Mouse (Mus musculus) kidney, embryonic 14.5 days (tissue): ENCODE results near the gene Terb2. TPM values are rescaled to one million over a fixed set of nuclear protein-coding genes. Genes with fewer than 3 reads are reported as not detected.

Experiments
- ATAC-seq: fragments of 200-750 bp; cut with Nextera tagmentation; 2 replicates; pipeline ENCODE4 v1.8.0; 2017; ENCODE audit warnings: moderate number of reproducible peaks, mild to moderate bottlenecking, moderate TSS enrichment, moderate library complexity; ENCODE audit not compliant: low FRiP score, low TSS enrichment
- H3K27ac ChIP-seq: fragments of 300-500 bp; sonication (generic); 2 replicates; pipeline ENCODE4 v1.5.1; 2014; ENCODE audit warnings: low read depth, mild to moderate bottlenecking, low read length, moderate library complexity, mixed read lengths
- H3K27me3 ChIP-seq: fragments of 300-500 bp; sonication (generic); 2 replicates; pipeline ENCODE4 v1.6.1; 2014; ENCODE audit warnings: mild to moderate bottlenecking, low read length; ENCODE audit not compliant: control insufficient read depth, insufficient read depth
- H3K36me3 ChIP-seq: fragments of 300-500 bp; sonication (generic); 2 replicates; pipeline ENCODE4 v1.6.1; 2014; ENCODE audit warnings: low read length, mixed read lengths; ENCODE audit not compliant: control insufficient read depth, insufficient read depth
- H3K4me1 ChIP-seq: fragments of 300-500 bp; sonication (generic); 2 replicates; pipeline ENCODE4 v1.6.1; 2014; ENCODE audit warnings: low read length, mixed read lengths; ENCODE audit not compliant: control insufficient read depth, insufficient read depth
- H3K4me2 ChIP-seq: fragments of 300-500 bp; sonication (generic); replicated peaks from 2 replicates; pipeline ENCODE4 v1.6.1; 2014; ENCODE audit warnings: low read depth, mild to moderate bottlenecking, low read length
- H3K4me3 ChIP-seq: fragments of 300-500 bp; sonication (generic); 2 replicates; pipeline ENCODE4 v1.5.1; 2014; ENCODE audit warnings: mild to moderate bottlenecking, low read length
- H3K9ac ChIP-seq: fragments of 300-500 bp; sonication (generic); 2 replicates; pipeline ENCODE4 v1.6.1; 2014; ENCODE audit warnings: low read depth, mild to moderate bottlenecking, low read length, moderate library complexity
- H3K9me3 ChIP-seq: fragments of 300-500 bp; sonication (generic); 2 replicates; pipeline ENCODE4 v1.6.1; 2016; ENCODE audit warnings: low read length; ENCODE audit not compliant: control insufficient read depth
- WGBS: fragments of 180-500 bp; shearing (Covaris S2); extraction: QIAGEN DNeasy Blood & Tissue Kit; methylation state at CpG from one replicate; pipeline ENCODE4 v1.1.7; 2014; 5-methylcytosine and 5-hydroxymethylcytosine counted together
- polyA plus RNA-seq: library from polyadenylated mRNA; unstranded; fragments of >200 nt; fragmentation: Nextera tagmentation; extraction: Ambion mirVana; gene quantifications from 2 replicates; pipeline ENCODE4 v1.2.1, GENCODE M21; 2014

The Terb2 gene
- polyA plus RNA-seq, 1 experiment from 2014 or later, result not detected

DNA sequence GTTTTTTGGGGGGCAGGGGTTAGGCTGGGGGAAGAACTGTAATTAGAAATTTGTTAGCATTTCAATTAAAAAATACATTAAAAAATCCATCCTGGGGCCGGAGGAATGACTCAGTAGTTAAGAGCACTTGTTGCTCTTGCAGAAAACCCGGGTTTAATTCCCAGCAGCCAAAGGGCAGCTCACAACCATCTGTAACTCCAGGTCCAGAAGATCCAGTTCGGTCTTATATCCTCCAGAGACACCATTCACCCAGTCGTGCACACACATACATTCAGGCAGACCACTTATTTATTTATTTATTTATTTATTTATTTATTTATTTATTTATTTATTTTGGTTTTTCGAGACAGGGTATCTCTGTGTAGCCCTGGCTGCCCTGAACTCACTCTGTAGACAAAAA lies 47.3 kb downstream of the Terb2 start:
- H3K9me3 ChIP-seq, result no peaks in the 10 kb centered on the region
- H3K4me3 ChIP-seq, result no peak overlapping the region
- no peak overlapping the region for H3K27ac ChIP-seq
- H3K27me3 ChIP-seq, result no peaks in the 10 kb centered on the region
- no peak for ATAC-seq
- H3K9ac ChIP-seq, result no peak overlapping the region
- no peak overlapping the region for H3K4me2 ChIP-seq
- no peaks in the 10 kb centered on the region for H3K4me1 ChIP-seq
- 59% methylated on average over 5 of the region's 5 CpGs for WGBS
- no peaks in the 10 kb centered on the region for H3K36me3 ChIP-seq

DNA sequence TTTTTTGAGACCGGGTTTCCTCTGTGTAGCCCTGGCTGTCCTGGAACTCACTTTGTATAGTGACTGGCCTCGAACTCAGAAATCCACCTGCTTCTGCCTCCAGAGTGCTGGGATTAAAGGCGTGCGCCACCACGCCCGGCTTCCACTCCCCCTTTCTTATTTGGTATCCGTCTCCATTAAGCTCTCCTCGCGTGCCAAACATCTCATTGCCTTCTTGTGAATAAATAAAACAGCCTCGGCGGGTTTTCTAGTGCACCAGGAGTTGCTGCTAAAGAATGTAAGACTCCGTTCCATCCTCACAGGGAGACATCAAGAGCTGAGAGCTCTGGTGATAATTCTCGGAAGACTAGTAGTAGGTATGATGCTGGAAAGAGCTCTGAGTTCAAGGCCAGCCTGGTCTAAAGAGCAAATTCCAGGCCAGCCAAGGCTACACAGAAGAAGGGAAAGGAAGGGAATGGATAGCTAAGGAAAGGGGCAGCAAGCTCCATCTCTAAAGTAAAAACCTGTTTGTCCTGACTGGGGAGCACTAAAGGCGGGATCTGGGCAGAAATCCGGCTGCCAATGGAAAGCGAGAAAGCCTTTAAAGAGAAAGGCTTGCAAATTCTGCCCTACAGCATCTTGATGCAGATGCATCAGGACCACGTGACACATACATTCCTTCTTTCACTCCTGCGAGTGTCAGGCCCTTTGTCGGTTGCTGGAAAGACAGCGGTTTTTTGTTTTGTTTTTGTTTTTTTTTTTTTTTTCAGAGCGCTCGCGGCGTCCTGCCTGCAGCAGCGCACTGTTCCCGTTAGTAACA lies 47.9 kb downstream of the Terb2 start:
- H3K4me3 ChIP-seq, result peak overlapping the region; percentile 47
- H3K27ac ChIP-seq, result no peak overlapping the region
- WGBS, result 7% methylated on average over 26 of the region's 26 CpGs
- H3K4me1 ChIP-seq, result no peaks in the 10 kb centered on the region
- peak overlapping the region; percentile 46 for H3K9ac ChIP-seq
- ATAC-seq, result no peak
- H3K27me3 ChIP-seq, result no peaks in the 10 kb centered on the region
- H3K36me3 ChIP-seq, result no peaks in the 10 kb centered on the region
- H3K4me2 ChIP-seq, result peak overlapping the region; percentile 67
- no peaks in the 10 kb centered on the region for H3K9me3 ChIP-seq

DNA sequence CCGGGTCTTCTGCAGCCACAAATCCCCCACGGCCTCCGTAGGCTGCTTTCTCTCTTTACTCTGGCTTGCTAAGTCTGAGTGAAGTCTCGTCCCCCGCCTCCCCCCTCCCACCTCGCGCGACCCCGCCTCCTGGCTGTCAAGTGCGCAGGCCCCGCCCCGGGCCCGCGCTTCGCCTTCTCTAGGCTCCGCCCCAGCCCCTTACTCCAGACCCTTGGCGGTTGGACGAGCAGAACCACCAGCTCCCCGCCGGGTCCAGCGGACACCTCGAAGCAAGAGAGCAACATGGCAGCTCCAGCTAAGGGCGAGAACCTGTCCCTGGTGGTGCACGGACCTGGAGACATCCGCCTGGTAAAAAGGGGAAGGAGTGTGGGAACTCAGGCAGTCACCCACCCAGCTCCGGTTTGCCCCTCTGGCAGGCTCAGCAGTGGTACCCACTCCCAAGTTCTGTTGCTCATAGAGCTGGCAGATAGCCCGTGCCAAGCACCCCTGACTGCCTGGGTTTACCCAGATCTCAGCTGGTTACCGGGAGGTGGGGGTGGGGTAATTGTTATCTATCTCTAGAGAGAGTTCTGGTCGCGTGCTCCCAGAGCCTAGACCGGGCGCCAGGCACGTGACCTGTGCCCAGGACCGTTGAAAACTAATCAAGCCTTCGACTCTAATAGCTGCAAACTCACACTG lies 48.7 kb downstream of the Terb2 start, which contains the start of gene Sord:
Sord (plus strand) TSS at position 139 of the 678 bp plus-strand sequence.
- Histone ChIP-seq H3K4me3 (peak within 1 kb of the TSS; percentile 47), H3K27ac (no peak within 1 kb of the TSS), H3K4me1 (no peaks in the 10 kb centered on the region), H3K36me3 (no peaks in the 10 kb centered on the region), H3K9me3 (no peaks in the 10 kb centered on the region), H3K27me3 (no peaks in the 10 kb centered on the region), H3K9ac (peak within 1 kb of the TSS; percentile 46), H3K4me2 (peak within 1 kb of the TSS; percentile 67)
- WGBS, result under 1% methylated on average over 35 of the region's 35 CpGs
- peak; percentile 96 for ATAC-seq

DNA sequence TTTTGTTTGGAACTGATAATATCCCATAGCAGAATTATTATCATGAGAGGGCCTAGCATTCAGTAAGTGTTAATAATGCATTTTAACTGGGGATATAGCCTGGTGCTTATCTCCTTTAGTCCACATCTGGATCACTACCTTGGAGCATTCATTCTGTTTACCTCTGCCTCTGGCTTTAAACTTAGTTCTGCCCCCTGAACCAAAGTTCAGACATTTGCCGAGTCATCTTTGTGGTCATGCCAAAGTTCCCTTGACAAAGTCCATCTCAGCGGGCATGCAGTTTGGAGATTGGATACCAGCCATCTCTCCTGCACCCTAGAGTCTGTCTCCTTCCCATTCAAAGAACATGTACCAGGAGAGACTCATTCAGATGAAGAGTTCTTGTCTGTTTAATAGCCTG lies 49.4 kb downstream of the Terb2 start:
- no peaks in the 10 kb centered on the region for H3K4me1 ChIP-seq
- no peaks in the 10 kb centered on the region for H3K27me3 ChIP-seq

DNA sequence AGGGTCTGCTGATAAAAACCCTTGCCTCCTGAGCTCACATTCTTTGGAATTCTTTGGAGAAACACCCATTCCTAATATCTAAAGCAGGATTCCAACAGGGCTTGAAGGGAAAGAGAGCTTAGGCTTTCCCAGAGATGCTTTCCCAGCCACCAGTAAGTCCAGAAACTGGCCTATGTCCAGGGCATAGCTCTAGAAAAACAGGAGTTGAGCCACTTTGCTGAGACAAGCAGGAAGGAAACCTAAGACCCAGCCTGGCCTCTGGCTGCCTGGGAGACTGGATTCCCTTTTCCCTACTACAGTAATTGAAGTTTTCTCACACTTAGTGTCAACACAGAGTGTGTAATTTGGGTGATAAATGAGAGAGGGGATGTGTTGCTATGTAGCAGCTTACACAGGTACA lies 50.2 kb downstream of the Terb2 start:
- Histone ChIP-seq H3K4me1 (no peaks in the 10 kb centered on the region), H3K9ac (no peak overlapping the region), H3K36me3 (no peaks in the 10 kb centered on the region), H3K27me3 (no peaks in the 10 kb centered on the region), H3K4me3 (no peak overlapping the region), H3K27ac (no peak overlapping the region), H3K4me2 (no peak overlapping the region; the same call in 1 of the 2 replicates), H3K9me3 (no peaks in the 10 kb centered on the region)
- ATAC-seq, result no peak

More for the DNA sequence above, 49.4 kb downstream of the Terb2 start:
- Histone ChIP-seq H3K36me3 (no peaks in the 10 kb centered on the region), H3K9ac (no peak overlapping the region), H3K4me2 (peak overlapping the region; percentile 67), H3K9me3 (no peaks in the 10 kb centered on the region), H3K4me3 (peak overlapping the region; percentile 47), H3K27ac (no peak overlapping the region)
- ATAC-seq, result no peak
- 72% methylated on average over 2 of the region's 2 CpGs for WGBS

DNA sequence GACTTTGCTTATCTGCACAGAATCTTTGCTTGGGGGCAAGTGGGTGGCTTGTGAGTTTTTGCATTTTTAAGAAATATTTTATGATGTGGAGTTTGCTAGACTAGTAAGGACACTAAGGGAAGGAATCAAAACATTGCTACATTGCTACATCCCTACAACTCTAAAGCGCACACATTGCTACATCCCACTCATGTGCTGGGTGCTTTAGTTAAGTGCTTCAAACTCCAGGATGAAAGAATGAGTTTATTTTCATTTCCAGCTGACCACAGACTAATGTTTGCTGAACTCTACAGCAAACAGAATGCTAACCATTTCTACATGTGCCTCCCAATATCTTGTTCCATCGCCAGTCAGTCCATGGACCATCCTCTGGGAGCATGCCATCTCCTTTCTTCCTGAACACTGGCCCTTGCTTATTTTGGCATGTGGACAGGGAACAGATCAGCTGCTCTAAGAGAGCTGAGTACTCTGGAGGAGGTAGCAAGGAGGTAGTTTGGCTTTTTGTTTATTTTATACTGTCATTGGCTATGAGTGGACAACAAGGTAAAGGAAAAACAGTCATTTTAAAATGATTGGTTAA lies 51.9 kb downstream of the Terb2 start:
- Histone ChIP-seq H3K9ac (no peak overlapping the region), H3K9me3 (no peaks in the 10 kb centered on the region), H3K4me2 (no peak overlapping the region), H3K27me3 (no peaks in the 10 kb centered on the region), H3K36me3 (no peaks in the 10 kb centered on the region), H3K27ac (no peak overlapping the region), H3K4me3 (no peak overlapping the region), H3K4me1 (0 out of 2 replicates have a peak, but pooled peaks cover under 1% of the 10 kb centered on the region)
- WGBS, result 90% methylated on average over 2 of the region's 2 CpGs
- ATAC-seq, result no peak

DNA sequence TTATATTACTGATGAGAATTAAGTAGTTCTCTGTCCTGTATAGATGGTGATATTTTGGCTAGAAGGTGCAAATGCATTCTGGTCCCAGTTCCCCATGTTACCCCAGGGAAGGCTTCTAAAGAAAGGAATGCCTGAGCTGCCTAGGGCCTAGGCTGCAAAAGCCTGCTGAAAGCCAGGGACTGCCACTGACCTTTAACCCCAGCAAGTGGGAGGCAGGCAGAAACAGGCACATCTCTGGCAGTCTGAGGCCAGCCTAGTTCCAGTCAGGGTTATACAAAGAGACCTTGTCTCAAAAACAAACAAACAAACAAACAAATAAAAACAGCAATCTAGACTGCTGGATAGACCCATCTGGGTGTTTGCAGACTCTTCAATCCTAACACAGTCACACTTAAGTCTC lies 54.7 kb downstream of the Terb2 start:
- Histone ChIP-seq H3K4me2 (no peak overlapping the region), H3K9ac (no peak overlapping the region), H3K27me3 (no peaks in the 10 kb centered on the region), H3K4me1 (0 out of 2 replicates have a peak, but pooled peaks cover 4% of the 10 kb centered on the region), H3K4me3 (no peak overlapping the region), H3K36me3 (no peaks in the 10 kb centered on the region), H3K9me3 (no peaks in the 10 kb centered on the region), H3K27ac (no peak overlapping the region)
- no peak for ATAC-seq

DNA sequence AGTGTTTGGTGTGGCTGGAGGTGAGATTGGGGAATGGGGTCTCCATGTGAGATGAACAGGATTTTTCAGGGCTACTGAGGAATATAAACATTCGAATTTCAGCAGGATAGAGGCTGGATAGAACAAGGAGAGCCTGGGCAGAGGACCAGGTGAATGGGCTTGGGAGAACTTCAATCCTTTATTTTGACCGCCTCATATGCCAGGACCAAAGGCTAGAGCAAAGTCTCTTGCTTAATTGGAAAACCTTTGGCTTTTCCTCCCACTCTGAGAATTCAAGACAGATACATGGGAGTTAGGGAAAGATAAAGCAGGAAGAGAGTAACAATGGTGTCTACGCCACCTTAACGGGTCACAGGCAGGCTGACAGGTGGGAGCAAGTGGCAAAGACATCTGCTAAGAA lies 55.2 kb downstream of the Terb2 start:
- Histone ChIP-seq H3K4me3 (no peak overlapping the region), H3K9ac (no peak overlapping the region), H3K4me1 (0 out of 2 replicates have a peak, but pooled peaks cover 4% of the 10 kb centered on the region), H3K27me3 (no peaks in the 10 kb centered on the region), H3K36me3 (no peaks in the 10 kb centered on the region), H3K4me2 (no peak overlapping the region), H3K9me3 (no peaks in the 10 kb centered on the region), H3K27ac (no peak overlapping the region)
- no peak for ATAC-seq
- WGBS, result 82% methylated on average over 4 of the region's 4 CpGs

DNA sequence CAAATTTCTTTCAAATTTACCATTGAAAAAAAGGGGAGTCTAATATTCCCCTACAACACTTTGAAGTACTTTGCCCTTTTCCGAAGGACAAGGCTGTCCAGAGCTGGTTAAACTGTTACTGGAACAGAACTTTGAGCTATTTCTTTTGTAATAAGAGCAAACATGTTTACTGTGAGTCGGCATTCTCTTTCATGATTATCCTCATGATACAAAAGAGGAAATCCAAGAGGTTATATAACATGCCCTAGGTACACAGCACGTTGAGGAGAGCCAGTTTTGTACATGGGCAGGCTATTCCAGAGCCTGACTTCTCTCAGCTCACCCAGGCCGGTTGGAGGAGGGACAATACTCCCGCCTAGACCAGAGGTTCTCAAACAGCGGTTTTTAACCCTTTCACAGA lies 55.9 kb downstream of the Terb2 start:
- Histone ChIP-seq H3K9ac (no peak overlapping the region), H3K27ac (no peak overlapping the region), H3K27me3 (no peaks in the 10 kb centered on the region), H3K4me3 (no peak overlapping the region), H3K4me1 (0 out of 2 replicates have a peak, but pooled peaks cover 4% of the 10 kb centered on the region), H3K36me3 (no peaks in the 10 kb centered on the region), H3K4me2 (no peak overlapping the region), H3K9me3 (no peaks in the 10 kb centered on the region)
- no peak for ATAC-seq
- 68% methylated on average over 6 of the region's 6 CpGs for WGBS
